Mouse (Mus musculus): ENCODE measurements around the gene Ankrd52. TPM values are rescaled to one million over a fixed set of nuclear protein-coding genes. Genes with fewer than 3 reads are reported as not detected.

Ankrd52 gene
- polyA plus RNA-seq, 1 experiment from 2014 or later, result 13.4 TPM

DNA sequence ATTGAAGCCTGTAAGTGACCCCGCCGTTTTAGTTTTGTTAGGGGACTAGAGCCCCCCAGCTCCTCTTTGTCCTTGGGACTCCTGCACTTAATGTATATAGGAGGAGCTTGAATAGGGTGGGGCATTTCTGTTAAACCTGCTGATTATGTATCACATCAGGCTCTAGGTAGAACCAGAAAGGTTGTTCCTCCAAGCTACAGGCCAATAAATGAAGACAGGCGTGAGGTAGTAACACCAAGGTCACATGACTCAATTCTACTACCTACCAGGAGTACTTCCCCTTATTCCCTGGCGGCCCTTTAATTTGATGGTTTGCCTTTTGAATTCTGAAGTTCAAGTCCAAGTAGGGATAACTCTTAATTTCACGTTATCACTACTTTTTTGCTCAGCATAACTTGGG is 38.5 kb upstream of the Ankrd52 start:
- Histone ChIP-seq H3K27me3 (replicated peaks; ENCODE audit: control insufficient read depth, insufficient read depth, low read length) (no peaks in the 10 kb centered on the region), H3K9ac (ENCODE audit: low read depth, low read length) (peak overlapping the region; percentile 73), H3K4me3 (ENCODE audit: low read depth, low read length) (peak overlapping the region; percentile 75), H3K4me1 (replicated peaks; ENCODE audit: control insufficient read depth, insufficient read depth, low read length) (peaks cover 54% of the 10 kb centered on the region), H3K27ac (ENCODE audit: low read depth, low read length) (peak overlapping the region; percentile 78), H3K36me3 (ENCODE audit: control insufficient read depth, insufficient read depth, low read length) (0 out of 2 replicates have a peak, but pooled peaks cover 3% of the 10 kb centered on the region), H3K4me2 (peak overlapping the region; percentile 82), H3K9me3 (ENCODE audit: control insufficient read depth, low read length) (no peaks in the 10 kb centered on the region)
- DNase-seq (ENCODE audit: low spot score), result no peak
- 12% methylated on average over 5 of the region's 5 CpGs for WGBS
- 0 out of 2 replicates have a peak, but pooled peaks have one; percentile 9 for ATAC-seq (replicated peaks; ENCODE audit: low FRiP score)

DNA sequence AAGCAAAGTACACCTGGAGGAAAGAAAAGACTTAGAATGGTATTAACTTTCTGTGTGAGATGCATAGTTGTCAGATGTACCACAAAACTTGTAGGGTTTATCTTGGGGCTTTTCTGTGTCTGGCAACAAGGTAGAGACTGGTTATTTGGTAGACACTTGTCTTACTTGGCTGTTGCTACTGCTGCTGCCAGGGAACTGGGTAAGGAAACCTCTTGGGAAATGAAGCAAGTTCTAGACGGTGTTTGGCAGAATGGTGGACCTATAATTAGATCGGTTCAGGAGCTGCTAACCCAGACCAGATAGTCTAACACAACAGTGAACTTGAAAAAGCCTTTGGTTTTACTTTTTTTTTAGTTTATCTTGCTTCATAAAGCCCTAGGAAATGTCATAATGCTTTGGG is 38.0 kb upstream of the Ankrd52 start:
- peak overlapping the region; percentile 82 for H3K4me2 ChIP-seq
- 68% methylated on average over 2 of the region's 2 CpGs for WGBS
- DNase-seq (ENCODE audit: low spot score) (no peak), ATAC-seq (replicated peaks; ENCODE audit: low FRiP score) (no peak)
- H3K4me3 ChIP-seq (ENCODE audit: low read depth, low read length), result peak overlapping the region; percentile 75
- H3K27ac ChIP-seq (ENCODE audit: low read depth, low read length), result 0 out of 2 replicates have a peak overlapping the region, but pooled peaks have one; percentile 78
- peaks cover 59% of the 10 kb centered on the region for H3K4me1 ChIP-seq (replicated peaks; ENCODE audit: control insufficient read depth, insufficient read depth, low read length)
- H3K36me3 ChIP-seq (ENCODE audit: control insufficient read depth, insufficient read depth, low read length), result 0 out of 2 replicates have a peak, but pooled peaks cover 3% of the 10 kb centered on the region
- peak overlapping the region; percentile 73 for H3K9ac ChIP-seq (ENCODE audit: low read depth, low read length)
- H3K27me3 ChIP-seq (replicated peaks; ENCODE audit: control insufficient read depth, insufficient read depth, low read length), result no peaks in the 10 kb centered on the region
- no peaks in the 10 kb centered on the region for H3K9me3 ChIP-seq (ENCODE audit: control insufficient read depth, low read length)

DNA sequence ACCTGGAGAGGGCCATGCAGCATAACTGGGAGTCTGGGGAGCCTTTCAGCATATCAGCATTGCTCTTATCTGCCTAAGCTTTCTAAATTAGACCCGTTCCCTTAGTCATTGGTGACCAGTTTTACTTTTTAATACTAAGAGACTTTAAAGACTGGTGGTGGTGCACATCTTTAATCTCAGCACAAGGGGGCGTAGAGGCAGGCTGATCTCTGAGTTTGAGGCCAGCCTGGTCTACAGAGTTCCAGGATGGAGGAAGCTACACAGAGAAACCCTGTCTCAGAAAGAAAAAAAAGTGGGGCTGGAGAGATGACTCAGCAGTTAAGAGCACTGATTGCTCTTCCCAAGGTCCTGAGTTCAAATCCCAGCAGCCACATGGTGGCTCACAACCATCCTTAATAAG is 36.7 kb upstream of the Ankrd52 start:
- H3K9ac ChIP-seq (ENCODE audit: low read depth, low read length), result no peak overlapping the region
- H3K9me3 ChIP-seq (ENCODE audit: control insufficient read depth, low read length), result no peaks in the 10 kb centered on the region
- no peak overlapping the region for H3K27ac ChIP-seq (ENCODE audit: low read depth, low read length)
- no peaks in the 10 kb centered on the region for H3K27me3 ChIP-seq (replicated peaks; ENCODE audit: control insufficient read depth, insufficient read depth, low read length)
- 0 out of 2 replicates have a peak, but pooled peaks cover 3% of the 10 kb centered on the region for H3K36me3 ChIP-seq (ENCODE audit: control insufficient read depth, insufficient read depth, low read length)
- 56% methylated on average over 2 of the region's 2 CpGs for WGBS
- H3K4me3 ChIP-seq (ENCODE audit: low read depth, low read length), result no peak overlapping the region
- no peak for DNase-seq (ENCODE audit: low spot score)
- H3K4me2 ChIP-seq, result peak overlapping the region; percentile 82
- H3K4me1 ChIP-seq (replicated peaks; ENCODE audit: control insufficient read depth, insufficient read depth, low read length), result peaks cover 61% of the 10 kb centered on the region
- no peak for ATAC-seq (replicated peaks; ENCODE audit: low FRiP score)

DNA sequence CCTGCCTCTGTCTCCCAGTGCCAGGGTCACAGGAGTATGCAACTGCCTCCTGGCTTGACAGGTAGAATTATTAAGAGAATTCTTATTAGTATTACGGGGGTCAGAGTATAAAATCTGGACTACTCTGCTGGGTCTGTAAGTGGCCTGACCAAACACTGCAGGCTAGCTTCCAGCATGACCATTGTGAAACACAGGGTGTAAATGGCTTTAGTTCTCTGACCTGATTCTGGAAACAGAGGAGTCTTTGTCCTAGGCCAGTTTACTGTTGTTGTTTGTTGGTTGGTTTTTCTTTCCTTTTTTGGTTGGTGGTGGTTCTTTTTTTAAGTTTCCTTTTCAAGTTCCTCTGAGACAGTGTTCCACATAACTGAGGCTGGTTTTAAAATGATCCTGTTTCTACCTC is 33.5 kb upstream of the Ankrd52 start:
- H3K27me3 ChIP-seq (replicated peaks; ENCODE audit: control insufficient read depth, insufficient read depth, low read length), result no peaks in the 10 kb centered on the region
- WGBS, result 94% methylated on average over 1 of the region's 1 CpGs
- H3K36me3 ChIP-seq (ENCODE audit: control insufficient read depth, insufficient read depth, low read length), result 0 out of 2 replicates have a peak, but pooled peaks cover 3% of the 10 kb centered on the region
- no peak overlapping the region for H3K4me2 ChIP-seq
- peaks cover 44% of the 10 kb centered on the region for H3K4me1 ChIP-seq (replicated peaks; ENCODE audit: control insufficient read depth, insufficient read depth, low read length)
- no peak overlapping the region for H3K4me3 ChIP-seq (ENCODE audit: low read depth, low read length)
- no peaks in the 10 kb centered on the region for H3K9me3 ChIP-seq (ENCODE audit: control insufficient read depth, low read length)
- DNase-seq (ENCODE audit: low spot score), result no peak
- H3K27ac ChIP-seq (ENCODE audit: low read depth, low read length), result peak overlapping the region; percentile 41; the same call in 1 of the 2 replicates
- no peak overlapping the region for H3K9ac ChIP-seq (ENCODE audit: low read depth, low read length)
- ATAC-seq (replicated peaks; ENCODE audit: low FRiP score), result no peak

DNA sequence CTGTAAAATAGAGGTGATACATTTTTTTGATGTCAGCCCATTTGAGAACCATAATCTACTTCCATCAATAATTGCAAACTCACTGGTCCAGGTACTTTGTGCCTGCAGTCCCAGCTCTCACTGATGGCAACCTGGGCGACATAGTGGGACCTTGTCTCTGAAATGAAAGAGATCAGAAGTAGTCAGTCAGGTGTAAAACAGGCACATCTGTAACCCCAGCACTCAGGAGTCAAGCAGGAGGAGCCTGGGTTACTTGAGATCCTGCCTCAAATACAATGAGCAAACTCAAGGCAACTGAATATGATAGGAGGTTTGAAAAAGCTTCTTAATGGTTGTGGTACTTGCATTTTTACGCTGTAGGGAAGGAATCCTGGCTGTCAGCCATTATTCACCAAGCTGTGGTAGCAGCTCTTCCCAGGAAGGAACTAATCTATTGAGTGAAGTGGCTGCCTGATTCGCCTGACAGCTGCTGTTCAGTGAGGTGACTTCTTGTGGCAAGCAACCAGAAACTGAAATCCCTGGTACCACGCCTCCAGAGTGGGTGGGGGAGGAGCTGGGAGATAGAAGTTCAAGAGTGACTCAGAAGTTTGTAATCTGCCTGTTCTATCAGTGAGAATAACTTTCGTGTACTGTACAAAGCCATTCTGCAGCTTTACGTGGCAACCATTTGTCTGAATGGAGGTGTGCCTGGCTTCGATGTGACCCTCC is 32.2 kb upstream of the Ankrd52 start:
- Histone ChIP-seq H3K36me3 (ENCODE audit: control insufficient read depth, insufficient read depth, low read length) (0 out of 2 replicates have a peak, but pooled peaks cover 4% of the 10 kb centered on the region), H3K9me3 (ENCODE audit: control insufficient read depth, low read length) (no peaks in the 10 kb centered on the region), H3K9ac (ENCODE audit: low read depth, low read length) (no peak overlapping the region), H3K4me2 (peak overlapping the region; percentile 60), H3K27ac (ENCODE audit: low read depth, low read length) (peak overlapping the region; percentile 77), H3K27me3 (replicated peaks; ENCODE audit: control insufficient read depth, insufficient read depth, low read length) (no peaks in the 10 kb centered on the region), H3K4me3 (ENCODE audit: low read depth, low read length) (peak overlapping the region; percentile 14), H3K4me1 (replicated peaks; ENCODE audit: control insufficient read depth, insufficient read depth, low read length) (peaks cover 31% of the 10 kb centered on the region)
- DNase-seq (ENCODE audit: low spot score) (peak; percentile 55), ATAC-seq (replicated peaks; ENCODE audit: low FRiP score) (peak; percentile 83)
- 28% methylated on average over 7 of the region's 7 CpGs for WGBS

DNA sequence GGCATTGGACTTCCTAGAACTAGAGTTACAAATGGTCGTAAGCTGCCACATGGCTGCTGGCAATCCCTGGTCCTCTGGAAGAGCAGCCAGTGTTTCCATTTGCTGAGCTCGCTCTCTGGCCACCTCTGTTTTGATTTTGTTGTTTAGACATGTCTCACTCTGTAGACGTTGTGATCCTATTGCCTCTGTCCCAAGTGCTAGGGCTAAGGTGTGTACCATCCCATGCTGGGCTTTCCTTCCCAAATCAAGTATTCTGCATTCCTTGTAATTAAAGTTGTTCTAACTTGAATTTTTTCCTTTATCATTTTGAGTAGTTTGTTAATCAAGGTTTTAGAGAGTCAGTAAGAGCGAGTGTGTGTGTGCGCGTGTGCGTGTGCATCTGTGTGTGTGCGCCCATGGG is 29.4 kb upstream of the Ankrd52 start:
- H3K9ac ChIP-seq (ENCODE audit: low read depth, low read length), result no peak overlapping the region
- H3K27me3 ChIP-seq (replicated peaks; ENCODE audit: control insufficient read depth, insufficient read depth, low read length), result no peaks in the 10 kb centered on the region
- peaks cover 23% of the 10 kb centered on the region for H3K36me3 ChIP-seq (ENCODE audit: control insufficient read depth, insufficient read depth, low read length)
- 89% methylated on average over 8 of the region's 8 CpGs for WGBS
- no peak overlapping the region for H3K27ac ChIP-seq (ENCODE audit: low read depth, low read length)
- H3K4me3 ChIP-seq (ENCODE audit: low read depth, low read length), result no peak overlapping the region
- no peaks in the 10 kb centered on the region for H3K9me3 ChIP-seq (ENCODE audit: control insufficient read depth, low read length)
- ATAC-seq (replicated peaks; ENCODE audit: low FRiP score) (no peak), DNase-seq (ENCODE audit: low spot score) (no peak)
- no peak overlapping the region for H3K4me2 ChIP-seq
- H3K4me1 ChIP-seq (replicated peaks; ENCODE audit: control insufficient read depth, insufficient read depth, low read length), result peaks cover 17% of the 10 kb centered on the region

DNA sequence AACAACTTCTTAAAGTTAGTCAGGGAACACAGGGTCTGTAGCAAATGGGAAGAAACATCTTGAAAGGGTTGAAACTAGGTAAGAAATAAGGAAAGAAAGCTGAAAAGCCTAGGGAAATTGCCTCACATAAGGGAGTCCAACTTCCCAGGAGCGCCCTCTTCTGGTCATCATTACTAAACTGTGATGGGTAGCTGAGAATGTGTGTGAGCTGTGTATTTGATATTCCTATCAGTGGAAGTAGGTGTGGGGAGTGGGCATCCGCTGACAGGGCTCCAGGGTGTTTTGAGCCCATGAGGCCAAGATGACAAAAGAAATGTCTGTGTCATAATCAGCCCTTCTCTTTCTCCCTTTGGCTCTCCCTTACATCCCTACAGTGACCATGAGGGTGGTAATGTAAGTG is 18.1 kb upstream of the Ankrd52 start:
- no peak for ATAC-seq (replicated peaks; ENCODE audit: low FRiP score)
- no peak overlapping the region for H3K27ac ChIP-seq (ENCODE audit: low read depth, low read length)
- H3K4me2 ChIP-seq, result no peak overlapping the region
- no peak overlapping the region for H3K4me3 ChIP-seq (ENCODE audit: low read depth, low read length)
- H3K9ac ChIP-seq (ENCODE audit: low read depth, low read length), result no peak overlapping the region
- no peak for DNase-seq (ENCODE audit: low spot score)
- H3K36me3 ChIP-seq (ENCODE audit: control insufficient read depth, insufficient read depth, low read length), result peaks cover 55% of the 10 kb centered on the region
- WGBS, result 54% methylated on average over 2 of the region's 2 CpGs
- H3K27me3 ChIP-seq (replicated peaks; ENCODE audit: control insufficient read depth, insufficient read depth, low read length), result no peaks in the 10 kb centered on the region
- no peaks in the 10 kb centered on the region for H3K9me3 ChIP-seq (ENCODE audit: control insufficient read depth, low read length)
- H3K4me1 ChIP-seq (replicated peaks; ENCODE audit: control insufficient read depth, insufficient read depth, low read length), result no peaks in the 10 kb centered on the region

DNA sequence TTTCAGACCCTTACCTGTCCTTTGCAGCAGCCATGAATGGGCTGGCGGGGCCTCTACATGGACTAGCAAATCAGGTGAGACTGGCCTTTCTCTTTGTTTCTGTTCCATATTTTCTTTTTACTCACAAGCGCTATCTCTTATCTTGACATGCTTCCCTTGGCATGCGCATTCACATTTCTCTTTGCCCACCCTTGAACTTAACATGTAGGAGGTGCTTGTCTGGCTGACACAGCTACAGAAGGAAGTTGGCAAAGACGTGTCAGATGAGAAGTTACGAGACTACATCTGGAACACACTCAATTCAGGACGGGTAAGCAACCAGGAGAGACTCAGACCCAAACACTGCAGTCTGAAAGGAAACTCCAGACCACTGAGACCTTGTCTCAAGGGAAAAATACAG is 17.7 kb upstream of the Ankrd52 start:
- H3K4me3 ChIP-seq (ENCODE audit: low read depth, low read length), result no peak overlapping the region
- no peak overlapping the region for H3K27ac ChIP-seq (ENCODE audit: low read depth, low read length)
- H3K36me3 ChIP-seq (ENCODE audit: control insufficient read depth, insufficient read depth, low read length), result peaks cover 51% of the 10 kb centered on the region
- H3K9ac ChIP-seq (ENCODE audit: low read depth, low read length), result no peak overlapping the region
- DNase-seq (ENCODE audit: low spot score) (no peak), ATAC-seq (replicated peaks; ENCODE audit: low FRiP score) (no peak)
- H3K4me1 ChIP-seq (replicated peaks; ENCODE audit: control insufficient read depth, insufficient read depth, low read length), result no peaks in the 10 kb centered on the region
- whole genome bisulfite sequencing, result 87% methylated on average over 6 of the region's 6 CpGs
- H3K4me2 ChIP-seq, result no peak overlapping the region
- no peaks in the 10 kb centered on the region for H3K27me3 ChIP-seq (replicated peaks; ENCODE audit: control insufficient read depth, insufficient read depth, low read length)
- no peaks in the 10 kb centered on the region for H3K9me3 ChIP-seq (ENCODE audit: control insufficient read depth, low read length)

DNA sequence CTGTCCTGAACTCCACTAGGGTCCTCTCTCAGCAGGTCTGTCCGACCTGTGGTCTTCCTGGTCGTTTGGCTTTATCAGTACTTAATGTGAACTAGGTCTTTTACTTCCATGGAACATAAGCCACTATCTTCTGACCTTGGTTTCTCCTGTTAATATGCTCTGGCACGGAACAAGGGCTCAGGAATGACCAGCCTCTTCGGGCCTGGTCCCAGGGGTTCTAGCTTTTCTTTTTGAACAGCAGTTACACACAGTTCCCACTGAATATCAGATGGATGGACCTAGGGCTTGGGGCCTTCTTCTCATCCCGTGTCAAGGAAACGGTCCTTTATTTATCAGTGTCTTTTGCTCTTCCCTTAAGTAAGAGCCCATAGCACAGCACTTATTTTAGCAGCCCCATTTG is 15.1 kb upstream of the Ankrd52 start:
- peaks cover 42% of the 10 kb centered on the region for H3K36me3 ChIP-seq (ENCODE audit: control insufficient read depth, insufficient read depth, low read length)
- ATAC-seq (replicated peaks; ENCODE audit: low FRiP score), result no peak
- no peak for DNase-seq (ENCODE audit: low spot score)

More for the DNA sequence above, 15.1 kb upstream of the Ankrd52 start:
- Histone ChIP-seq H3K9ac (ENCODE audit: low read depth, low read length) (no peak overlapping the region), H3K4me1 (replicated peaks; ENCODE audit: control insufficient read depth, insufficient read depth, low read length) (no peaks in the 10 kb centered on the region), H3K9me3 (ENCODE audit: control insufficient read depth, low read length) (no peaks in the 10 kb centered on the region), H3K27me3 (replicated peaks; ENCODE audit: control insufficient read depth, insufficient read depth, low read length) (no peaks in the 10 kb centered on the region), H3K27ac (ENCODE audit: low read depth, low read length) (no peak overlapping the region), H3K4me3 (ENCODE audit: low read depth, low read length) (no peak overlapping the region), H3K4me2 (no peak overlapping the region)
- WGBS, result 87% methylated on average over 6 of the region's 6 CpGs
